Mouse (Mus musculus) lung, adult 2 months (tissue): Measurements from ENCODE around the gene Rnasel.

Experiments used
- CTCF ChIP-seq: fragments of 200-500 bp; IDR thresholded peaks from 2 replicates; pipeline ENCODE4 v1.5.1; 2011; ENCODE audit warnings: mild to moderate bottlenecking, low read length, control low read depth; ENCODE audit not compliant: insufficient read depth
- POLR2A ChIP-seq: fragments of 200-500 bp; IDR thresholded peaks from 2 replicates; pipeline ENCODE4 v1.6.1; 2011; ENCODE audit warnings: low read depth, mild to moderate bottlenecking, control low read depth, low read length, borderline replicate concordance; ENCODE audit errors: extremely low read depth

GRCm38 (mm10) chr1:153768465-153768864 lies 19.2 kb downstream of the Rnasel start:
- no peak for TF ChIP-seq CTCF
- TF ChIP-seq POLR2A = no peak
